Mouse (Mus musculus): ENCODE data around the gene Fcgr2b. TPM values are rescaled to one million over a fixed set of nuclear protein-coding genes. Genes with fewer than 3 reads are reported as not detected.

The Fcgr2b gene
- polyA plus RNA-seq, 1 experiment from 2014 or later = 3.9 TPM

DNA sequence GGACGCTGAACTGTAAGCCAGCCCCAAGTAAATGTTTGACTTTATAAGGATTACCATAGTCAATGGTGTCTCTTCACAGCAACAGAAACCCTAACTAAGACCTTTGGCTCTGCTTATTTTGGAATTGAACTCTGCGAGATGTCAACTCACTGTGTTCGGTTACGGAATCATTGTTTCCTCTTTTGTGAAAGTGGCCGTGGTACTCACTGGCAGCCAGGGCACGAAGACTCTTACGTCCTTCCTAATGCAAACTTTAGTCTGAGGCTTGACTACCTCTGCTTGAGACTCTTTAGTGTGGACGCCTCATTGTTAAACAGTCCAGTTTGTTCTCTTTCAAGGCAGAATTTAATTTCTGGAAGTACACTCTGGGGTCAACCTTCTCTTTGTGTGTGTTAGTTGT is 57.0 kb downstream of the Fcgr2b start:
- H3K27ac ChIP-seq (ENCODE audit: low read length) = no peak overlapping the region
- H3K4me2 ChIP-seq (replicated peaks; ENCODE audit: low read depth, low read length) = no peak overlapping the region
- no peaks in the 10 kb centered on the region for H3K27me3 ChIP-seq (ENCODE audit: insufficient read depth, low read length)
- no peak for ATAC-seq (ENCODE audit: low FRiP score, low TSS enrichment)
- no peaks in the 10 kb centered on the region for H3K36me3 ChIP-seq (ENCODE audit: insufficient read depth, low read length)
- WGBS = 93% methylated on average over 8 of the region's 8 CpGs
- H3K9ac ChIP-seq (replicated peaks; ENCODE audit: low read length) = no peak overlapping the region
- H3K4me1 ChIP-seq (ENCODE audit: insufficient read depth, low read length) = no peaks in the 10 kb centered on the region
- no peaks in the 10 kb centered on the region for H3K9me3 ChIP-seq (ENCODE audit: low read length)
- H3K4me3 ChIP-seq (ENCODE audit: low read length) = no peak overlapping the region

DNA sequence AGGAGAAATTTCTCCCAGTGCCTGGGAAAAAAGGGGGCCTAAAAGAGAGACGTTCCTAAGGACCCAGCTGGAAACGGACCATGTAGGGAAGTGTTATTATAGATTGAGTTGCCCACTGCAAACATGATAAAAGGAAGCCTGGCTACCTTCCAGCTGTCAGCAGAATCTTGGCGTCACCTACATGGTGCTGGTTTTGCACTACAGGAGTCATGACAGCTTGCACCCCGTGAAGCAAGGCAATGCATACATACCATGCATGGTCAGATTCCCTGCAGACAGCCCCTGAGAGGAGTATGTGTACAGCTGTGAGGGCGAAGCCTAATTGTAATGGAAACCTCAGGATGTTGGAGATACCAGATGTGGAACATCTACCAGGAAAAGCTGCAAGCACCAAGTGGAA is 60.7 kb downstream of the Fcgr2b start:
- no peak overlapping the region for H3K27ac ChIP-seq (ENCODE audit: low read length)
- no peaks in the 10 kb centered on the region for H3K36me3 ChIP-seq (ENCODE audit: insufficient read depth, low read length)
- 76% methylated on average over 5 of the region's 5 CpGs for WGBS
- no peak for ATAC-seq (ENCODE audit: low FRiP score, low TSS enrichment)
- H3K4me2 ChIP-seq (replicated peaks; ENCODE audit: low read depth, low read length) = no peak overlapping the region
- H3K9ac ChIP-seq (replicated peaks; ENCODE audit: low read length) = no peak overlapping the region
- H3K4me3 ChIP-seq (ENCODE audit: low read length) = no peak overlapping the region
- no peaks in the 10 kb centered on the region for H3K9me3 ChIP-seq (ENCODE audit: low read length)
- H3K4me1 ChIP-seq (ENCODE audit: insufficient read depth, low read length) = no peaks in the 10 kb centered on the region
- H3K27me3 ChIP-seq (ENCODE audit: insufficient read depth, low read length) = no peaks in the 10 kb centered on the region

DNA sequence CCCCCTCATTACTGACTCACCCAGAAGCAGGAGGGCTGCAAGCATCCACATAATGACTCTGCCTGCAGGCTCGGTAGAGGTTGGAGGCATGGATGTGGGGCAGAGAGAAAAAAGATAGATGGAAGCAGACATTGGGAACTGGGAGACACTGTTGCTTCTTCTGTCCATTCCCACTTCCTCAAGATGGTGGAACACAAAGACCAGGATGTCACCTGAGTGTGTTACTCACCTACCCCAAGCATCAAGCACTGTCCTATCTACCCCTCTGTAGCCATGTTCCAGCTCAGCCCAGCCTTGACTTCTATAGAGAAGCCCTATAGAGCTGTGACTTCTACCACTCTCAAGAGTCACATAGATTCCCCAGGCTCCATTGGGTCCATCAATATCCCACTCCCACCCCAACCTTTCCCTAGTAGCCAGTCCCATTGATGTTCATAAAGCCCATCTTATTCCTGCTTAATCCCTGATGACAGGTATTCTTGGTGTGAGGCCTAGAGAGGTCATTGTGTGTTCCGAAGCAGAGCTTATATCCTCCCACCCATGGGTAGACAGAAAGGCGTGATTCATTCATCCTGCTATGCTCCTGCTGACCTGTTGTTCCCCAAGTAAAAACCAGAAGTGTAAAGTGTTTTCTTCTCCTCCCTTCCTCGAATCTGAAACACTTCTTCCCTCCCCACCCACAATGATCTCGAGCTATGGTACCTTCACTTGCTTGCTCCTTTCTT is 63.3 kb downstream of the Fcgr2b start, which contains the start of gene Fcrlb:
TSS of gene Fcrlb (minus strand) at position 51 of the 725 bp plus-strand sequence.
- Histone ChIP-seq H3K4me1 (ENCODE audit: insufficient read depth, low read length) (peaks cover 7% of the 10 kb centered on the region), H3K9me3 (ENCODE audit: low read length) (no peaks in the 10 kb centered on the region), H3K4me2 (replicated peaks; ENCODE audit: low read depth, low read length) (no peak within 1 kb of the TSS), H3K27ac (ENCODE audit: low read length) (no peak within 1 kb of the TSS), H3K36me3 (ENCODE audit: insufficient read depth, low read length) (no peaks in the 10 kb centered on the region), H3K9ac (replicated peaks; ENCODE audit: low read length) (no peak within 1 kb of the TSS), H3K4me3 (ENCODE audit: low read length) (no peak within 1 kb of the TSS), H3K27me3 (ENCODE audit: insufficient read depth, low read length) (peaks cover 17% of the 10 kb centered on the region)
- WGBS = 70% methylated on average over 5 of the region's 5 CpGs
- ATAC-seq (ENCODE audit: low FRiP score, low TSS enrichment) = no peak

DNA sequence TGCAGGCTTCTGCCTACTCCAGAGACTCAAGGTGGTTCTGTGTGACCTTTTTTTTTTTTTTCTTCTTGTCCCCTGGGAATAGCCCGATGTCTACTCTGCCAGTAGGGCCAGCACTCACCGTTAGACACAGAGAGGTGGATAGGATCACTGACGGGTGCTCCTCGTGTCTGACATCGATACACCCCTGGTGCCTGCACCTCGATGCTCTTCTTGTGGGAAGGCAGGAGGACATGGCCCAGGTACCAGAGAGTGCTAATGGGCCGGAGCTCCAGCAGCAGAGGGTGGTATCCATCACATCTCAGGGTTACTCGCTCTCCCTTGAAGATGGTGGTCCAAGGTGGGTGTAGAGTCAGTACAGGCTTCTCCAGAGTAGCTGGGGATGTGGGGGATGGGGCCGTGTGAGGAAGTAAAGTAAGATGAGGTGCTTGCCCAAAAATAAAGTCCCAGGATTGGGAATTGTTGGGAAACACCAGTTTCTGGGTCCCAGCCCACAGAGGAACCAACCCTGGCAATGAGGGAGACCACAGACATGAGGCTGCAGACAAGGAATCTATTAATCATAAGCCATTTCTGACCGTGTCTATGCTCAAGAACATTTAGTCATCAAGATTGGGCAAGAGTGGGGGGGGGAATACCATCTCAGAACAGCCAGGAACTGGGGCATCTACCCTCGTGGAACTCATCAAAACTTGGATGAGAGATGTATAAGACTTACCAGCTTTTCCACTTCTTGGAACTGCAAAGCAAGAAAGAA is 64.3 kb downstream of the Fcgr2b start:
- H3K27me3 ChIP-seq (ENCODE audit: insufficient read depth, low read length) = peaks cover 26% of the 10 kb centered on the region
- no peak overlapping the region for H3K4me3 ChIP-seq (ENCODE audit: low read length)
- no peaks in the 10 kb centered on the region for H3K9me3 ChIP-seq (ENCODE audit: low read length)
- H3K4me2 ChIP-seq (replicated peaks; ENCODE audit: low read depth, low read length) = no peak overlapping the region
- no peak for ATAC-seq (ENCODE audit: low FRiP score, low TSS enrichment)
- WGBS = 81% methylated on average over 11 of the region's 11 CpGs
- no peak overlapping the region for H3K9ac ChIP-seq (replicated peaks; ENCODE audit: low read length)
- H3K27ac ChIP-seq (ENCODE audit: low read length) = no peak overlapping the region
- H3K36me3 ChIP-seq (ENCODE audit: insufficient read depth, low read length) = no peaks in the 10 kb centered on the region
- peaks cover 16% of the 10 kb centered on the region for H3K4me1 ChIP-seq (ENCODE audit: insufficient read depth, low read length)

Other genes starting within 250 kb of the Fcgr2b start
- gene Atf6, start 108.8 kb downstream of the Fcgr2b start, polyA plus RNA-seq (2015; fragmentation: Nextera tagmentation; extraction: Ambion mirVana) = 8.7 and 9.6 TPM in 2 replicates
- gene Gm26620, start 91.5 kb downstream of the Fcgr2b start, polyA plus RNA-seq (2015; fragmentation: Nextera tagmentation; extraction: Ambion mirVana) = 0.58 and 0.64 TPM in 2 replicates
- 39.5 and 40.5 TPM in 2 replicates for gene Dusp12, start 91.0 kb downstream of the Fcgr2b start, polyA plus RNA-seq (2015; fragmentation: Nextera tagmentation; extraction: Ambion mirVana)
- gene Fcrlb, start 63.6 kb downstream of the Fcgr2b start, polyA plus RNA-seq (2015; fragmentation: Nextera tagmentation; extraction: Ambion mirVana) = 0.18 and 0.24 TPM in 2 replicates
- gene Fcrla, start 49.0 kb downstream of the Fcgr2b start, polyA plus RNA-seq (2015; fragmentation: Nextera tagmentation; extraction: Ambion mirVana) = not detected in 2 replicates
- 0.87 and 1.3 TPM in 2 replicates for gene Fcgr4, start 42.4 kb upstream of the Fcgr2b start, polyA plus RNA-seq (2015; fragmentation: Nextera tagmentation; extraction: Ambion mirVana)
- gene Fcgr3, start 88.4 kb upstream of the Fcgr2b start, polyA plus RNA-seq (2015; fragmentation: Nextera tagmentation; extraction: Ambion mirVana) = 8.8 and 9.0 TPM in 2 replicates
- 2.9 and 3.0 TPM in 2 replicates for gene Cfap126, start 137.4 kb upstream of the Fcgr2b start, polyA plus RNA-seq (2015; fragmentation: Nextera tagmentation; extraction: Ambion mirVana)
- 340 TPM in 2 replicates for gene Sdhc, start 174.1 kb upstream of the Fcgr2b start, polyA plus RNA-seq (2015; fragmentation: Nextera tagmentation; extraction: Ambion mirVana)
- gene Mpz, start 174.2 kb upstream of the Fcgr2b start, polyA plus RNA-seq (2015; fragmentation: Nextera tagmentation; extraction: Ambion mirVana) = 0.57 and 0.68 TPM in 2 replicates
- gene Pcp4l1, start 219.7 kb upstream of the Fcgr2b start, polyA plus RNA-seq (2015; fragmentation: Nextera tagmentation; extraction: Ambion mirVana) = 3.7 and 5.1 TPM in 2 replicates
- gene Nr1i3, start 237.4 kb upstream of the Fcgr2b start, polyA plus RNA-seq (2015; fragmentation: Nextera tagmentation; extraction: Ambion mirVana) = 0.67 and 0.89 TPM in 2 replicates
- gene Tomm40l, start 246.0 kb upstream of the Fcgr2b start, polyA plus RNA-seq (2015; fragmentation: Nextera tagmentation; extraction: Ambion mirVana) = 40.6 and 44.1 TPM in 2 replicates
- gene Apoa2, start 248.5 kb upstream of the Fcgr2b start, polyA plus RNA-seq (2015; fragmentation: Nextera tagmentation; extraction: Ambion mirVana) = 22.4 and 32.2 TPM in 2 replicates